Mouse (Mus musculus): ENCODE measurements around the gene Dnah6.

DNA sequence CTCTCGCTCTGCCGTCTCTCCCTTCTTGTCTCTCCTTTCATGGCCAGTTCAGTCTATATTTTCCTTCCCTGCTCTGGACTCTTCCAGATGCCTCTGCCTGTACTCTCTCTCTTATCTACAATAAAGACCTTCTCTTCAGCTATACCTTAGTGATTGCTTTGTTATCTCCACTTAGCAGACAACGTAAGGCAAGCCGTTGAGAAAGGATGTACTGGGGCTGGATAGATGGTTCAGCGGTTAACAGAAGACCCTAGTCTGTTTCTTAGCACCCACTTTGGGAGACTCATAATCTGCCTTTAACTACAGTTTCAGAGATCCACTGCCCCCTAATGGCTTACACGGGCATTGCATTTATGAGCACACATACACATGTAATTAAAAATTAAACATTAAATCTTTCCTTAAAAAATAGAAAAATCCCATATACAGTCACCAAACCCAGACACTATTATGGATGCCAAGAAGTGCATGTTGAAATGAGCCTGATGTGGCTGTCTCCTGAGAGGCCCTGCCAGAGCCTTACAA, 11.8 kb upstream of the Dnah6 start:
- TF ChIP-seq CTCF (conservative IDR thresholded peaks at IDR 0.05 in 1 of 2, IDR thresholded peaks at IDR 0.05 in 1 of 2; ENCODE audit: low read depth in 2 of 2, low read length in 2 of 2) (peak; percentile 49 to 56; a peak in 3 of 4 replicates), CHD2 (IDR thresholded peaks at IDR 0.05; ENCODE audit: low read length) (no peak), TBP (conservative IDR thresholded peaks at IDR 0.05; ENCODE audit: low read depth, low read length) (no peak), KAT2A (IDR thresholded peaks at IDR 0.05; ENCODE audit: insufficient replicate concordance, low read length) (no peak), RCOR1 (conservative IDR thresholded peaks at IDR 0.05; ENCODE audit: low read depth, low read length) (no peak), POLR2A (IDR thresholded peaks at IDR 0.05; ENCODE audit: low read depth, low read length) (no peak), CHD1 (IDR thresholded peaks at IDR 0.05; ENCODE audit: low read depth, low read length) (no peak)
